8 mouse cellular contexts compared by ENCODE assay signal in the genomic region with DNA sequence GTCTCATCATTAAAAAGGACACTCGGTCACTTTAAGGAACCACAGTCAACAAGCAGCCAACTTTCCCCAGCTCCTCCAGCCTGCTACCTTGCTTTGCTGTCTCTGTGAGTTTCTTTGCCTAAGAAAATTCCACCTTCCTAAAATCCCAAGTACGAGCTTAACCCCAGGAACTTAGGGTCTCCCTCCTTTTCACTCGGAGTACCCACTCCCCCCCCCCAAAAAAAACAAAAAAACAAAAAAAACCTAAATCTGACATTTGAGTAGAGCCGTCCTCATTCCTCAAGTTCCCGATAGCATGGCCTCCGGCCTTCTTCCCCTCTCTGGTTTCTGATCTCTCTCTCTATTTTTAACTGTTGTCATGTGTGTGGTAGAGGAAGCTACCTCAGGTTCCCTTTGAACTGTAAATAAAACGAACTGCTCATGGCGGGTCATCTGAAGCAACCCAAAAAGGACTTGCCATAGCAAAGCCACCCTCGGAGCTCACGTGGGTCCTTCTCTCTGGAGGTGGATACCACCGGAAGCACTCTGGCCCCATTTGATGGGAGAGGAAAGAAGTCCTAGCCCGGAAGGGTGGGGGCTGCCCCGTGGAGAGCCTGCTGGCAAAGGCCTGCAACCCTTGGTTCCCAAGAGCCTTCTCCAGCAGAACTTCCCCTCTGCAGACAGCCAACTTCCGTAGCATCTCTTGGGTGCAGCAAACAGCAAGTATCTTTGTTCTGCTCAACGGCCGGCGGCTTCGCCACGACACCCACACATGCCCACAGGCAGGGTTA. TPM values are rescaled to one million over a fixed set of nuclear protein-coding genes. Genes with fewer than 3 reads are reported as not detected.
DNase-seq lines count a peak whose midpoint lies in the region; ATAC-seq and TF ChIP-seq lines count a peak whose summit lies in the region.

Gene Pik3cd (minus strand): TSS at position 362 of the 770 bp plus-strand sequence.

- no peaks in the 10 kb centered on the region for H3K36me3 ChIP-seq in midbrain, embryonic 13.5 days
- no peaks in the 10 kb centered on the region for H3K36me3 ChIP-seq in midbrain, postnatal 0 days (ENCODE audit: insufficient read depth, low read length)
- no peaks in the 10 kb centered on the region for H3K36me3 ChIP-seq in midbrain, embryonic 16.5 days (ENCODE audit: control insufficient read depth, insufficient read depth, low read length)

- no peak for TF ChIP-seq CTCF in midbrain, postnatal 0 days (IDR thresholded peaks at IDR 0.05)

- H3K9me3 ChIP-seq in midbrain, embryonic 13.5 days = no peaks in the 10 kb centered on the region
- no peaks in the 10 kb centered on the region for H3K9me3 ChIP-seq in midbrain, postnatal 0 days (ENCODE audit: low read length)
- H3K9me3 ChIP-seq in midbrain, embryonic 16.5 days (replicated peaks; ENCODE audit: control insufficient read depth, low read length, poor library complexity, severe bottlenecking) = no peaks in the 10 kb centered on the region

- H3K27me3 ChIP-seq in midbrain, embryonic 13.5 days = peaks cover 26% of the 10 kb centered on the region
- H3K27me3 ChIP-seq in midbrain, postnatal 0 days (ENCODE audit: insufficient read depth, low read length) = peaks cover 7% of the 10 kb centered on the region; the same call in 1 of the 2 replicates
- peaks cover 6% of the 10 kb centered on the region for H3K27me3 ChIP-seq in midbrain, embryonic 16.5 days (ENCODE audit: control insufficient read depth, insufficient read depth, low read depth, low read length)

- 77% methylated on average over 19 of the region's 19 CpGs for WGBS in midbrain, embryonic 13.5 days
- WGBS in midbrain, postnatal 0 days = 73% methylated on average over 19 of the region's 19 CpGs
- 80% methylated on average over 19 of the region's 19 CpGs for WGBS in midbrain, embryonic 16.5 days

- DNase-seq in midbrain, postnatal 0 days (ENCODE audit: low spot score) = no peak
- DNase-seq in heart, adult 8-10 months (ENCODE audit: low spot score) = peak; percentile 35
- peak in 1 of 2 experiments; percentile 60 for DNase-seq in left cerebral cortex, postnatal 10 days (ENCODE audit: extremely low spot score in 1 of 2, low spot score in 2 of 2)
- no peak for DNase-seq in ovary, postnatal 10 days (ENCODE audit: low spot score)
- no peak for DNase-seq in retina, embryonic 14.5 days (ENCODE audit: low spot score)
- DNase-seq in urinary bladder, postnatal 10 days (ENCODE audit: low spot score) = no peak

- ATAC-seq in midbrain, embryonic 13.5 days = no peak
- no peak for ATAC-seq in midbrain, postnatal 0 days (ENCODE audit: low FRiP score)
- ATAC-seq in midbrain, embryonic 16.5 days = no peak

- no peak within 1 kb of the TSS for H3K4me2 ChIP-seq in midbrain, embryonic 13.5 days (replicated peaks)
- no peak within 1 kb of the TSS for H3K4me2 ChIP-seq in midbrain, postnatal 0 days (ENCODE audit: low read depth, low read length, poor library complexity, severe bottlenecking)
- no peak within 1 kb of the TSS for H3K4me2 ChIP-seq in midbrain, embryonic 16.5 days (ENCODE audit: low read length)

- no peak within 1 kb of the TSS for H3K27ac ChIP-seq in midbrain, embryonic 13.5 days
- H3K27ac ChIP-seq in midbrain, postnatal 0 days (ENCODE audit: low read depth, low read length) = no peak within 1 kb of the TSS
- no peak within 1 kb of the TSS for H3K27ac ChIP-seq in midbrain, embryonic 16.5 days (ENCODE audit: low read length)

- peaks cover 10% of the 10 kb centered on the region for H3K4me1 ChIP-seq in midbrain, embryonic 13.5 days (replicated peaks)
- no peaks in the 10 kb centered on the region; the same call in 1 of the 2 replicates for H3K4me1 ChIP-seq in midbrain, postnatal 0 days (ENCODE audit: insufficient read depth, low read length)
- H3K4me1 ChIP-seq in midbrain, embryonic 16.5 days (ENCODE audit: control insufficient read depth, insufficient read depth, low read length) = peaks cover 4% of the 10 kb centered on the region; the same call in 1 of the 2 replicates

- intact Hi-C loops in left cerebral cortex, postnatal 10 days (cut with DNase I) = loop anchor here (10.0 kb wide), 1 partner anchor 158 kb away; no protein-coding TSS in a partner anchor

- no peak within 1 kb of the TSS for H3K4me3 ChIP-seq in midbrain, embryonic 13.5 days (replicated peaks)
- H3K4me3 ChIP-seq in midbrain, postnatal 0 days (ENCODE audit: low read depth, low read length) = no peak within 1 kb of the TSS
- H3K4me3 ChIP-seq in midbrain, embryonic 16.5 days (ENCODE audit: low read depth, low read length) = no peak within 1 kb of the TSS

- H3K9ac ChIP-seq in midbrain, embryonic 13.5 days (replicated peaks) = no peak within 1 kb of the TSS
- no peak within 1 kb of the TSS for H3K9ac ChIP-seq in midbrain, postnatal 0 days (replicated peaks; ENCODE audit: low read length, poor library complexity, severe bottlenecking)
- H3K9ac ChIP-seq in midbrain, embryonic 16.5 days (ENCODE audit: low read depth, low read length) = no peak within 1 kb of the TSS

RNA-seq across cellular contexts. Expression of gene Pik3cd, which starts in this region (rescaled TPM):
- polyA plus RNA-seq in midbrain, embryonic 13.5 days (2015; fragmentation: Nextera tagmentation; extraction: Ambion mirVana) = 13.2 and 13.7 TPM in 2 replicates
- 15.9 and 18.5 TPM in 2 replicates for total RNA-seq in midbrain, postnatal 0 days (2014; rRNA removed)
- polyA plus RNA-seq in midbrain, postnatal 0 days (2015; fragmentation: Nextera tagmentation; extraction: Ambion mirVana) = 9.7 and 10.4 TPM in 2 replicates
- total RNA-seq in heart, adult 8-10 months (2022) = 1 to 10 TPM; 4.7 to 5.8 (median 5.1) TPM
- 10 to 100 TPM; 28.1 to 37.1 TPM for total RNA-seq in left cerebral cortex, postnatal 10 days (2021)
- 13.9 and 15.7 TPM in 2 replicates for polyA plus RNA-seq in midbrain, embryonic 16.5 days (2015; fragmentation: Nextera tagmentation; extraction: Ambion mirVana)
